Mouse (Mus musculus) duodenum, adult 2 months (tissue): ENCODE data around the gene Vmn1r11. TPM values are rescaled to one million over a fixed set of nuclear protein-coding genes. Genes with fewer than 3 reads are reported as not detected.

Experiments
- polyA plus RNA-seq: library from polyadenylated mRNA; depleted of rRNA; stranded (reverse); fragments of >200 nt; gene quantifications from 2 replicates; pipeline ENCODE4 v1.2.3, GENCODE M21; 2012; ENCODE audit warnings: low replicate concordance; rRNA removed

The Vmn1r11 gene
- not detected in 2 replicates for polyA plus RNA-seq

DNA sequence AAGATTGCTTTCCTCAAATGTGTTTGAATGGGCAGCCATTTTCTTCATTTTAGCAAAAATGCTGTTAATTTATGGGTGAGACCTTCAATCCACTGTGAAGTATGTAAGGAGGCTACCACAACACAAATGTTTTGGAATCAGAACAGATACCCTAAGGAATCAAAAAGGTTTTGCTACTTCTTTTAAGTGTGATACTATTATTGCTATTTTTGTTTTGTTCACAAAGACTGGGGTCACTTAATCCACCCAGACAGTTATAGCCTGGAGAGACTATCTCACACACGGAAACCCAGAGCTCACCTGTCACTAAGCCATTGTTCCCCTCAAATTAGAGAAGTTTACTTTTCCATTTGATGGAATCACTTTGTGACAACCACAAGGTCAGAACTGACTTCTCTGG, at the start of gene Vmn1r11:
Gene Vmn1r11, plus strand, starts transcription at position 301 of the 400 bp plus-strand sequence.

DNA sequence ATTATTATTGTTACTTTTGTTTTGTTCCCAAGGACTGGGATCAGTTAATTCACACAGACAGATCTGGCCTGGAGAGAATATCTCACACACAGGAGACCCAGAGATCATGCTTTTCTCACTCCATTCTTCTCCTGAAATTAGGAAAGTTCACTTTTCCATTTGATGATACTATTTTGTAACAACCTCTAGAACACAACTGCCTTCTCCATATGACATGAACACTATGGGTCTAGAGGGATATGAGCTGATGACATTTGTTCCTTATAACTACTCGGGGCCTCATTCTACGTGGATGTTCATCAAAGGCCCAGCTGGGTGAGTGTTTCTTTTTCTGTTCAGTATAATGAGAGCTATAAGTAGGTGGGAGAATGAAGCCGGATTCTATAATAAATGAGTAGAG, 24.1 kb upstream of the Vmn1r11 start, which contains the start of gene Vmn1r10:
Gene Vmn1r10, plus strand, starts transcription at position 301 of the 400 bp plus-strand sequence.

DNA sequence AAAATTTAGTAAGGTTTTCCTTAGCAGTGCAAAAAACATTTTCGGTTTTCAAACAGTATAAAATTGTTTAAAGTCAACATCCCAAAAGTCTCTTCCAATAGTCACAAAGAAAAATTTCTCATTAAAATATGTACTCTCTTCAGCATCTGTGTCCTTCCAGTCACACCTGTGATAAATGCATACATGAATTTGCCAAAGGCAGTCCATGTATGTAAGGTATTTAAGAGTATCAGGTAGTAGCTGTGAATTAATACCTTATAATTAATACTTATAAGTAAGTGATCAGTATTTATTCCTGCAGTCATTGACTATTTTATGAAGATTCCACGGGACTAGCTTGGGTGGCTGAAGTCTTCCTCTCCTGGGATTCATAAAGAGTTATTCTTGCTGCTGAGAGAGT, 23.4 kb downstream of the Vmn1r11 start, which contains the start of gene Vmn1r12:
Gene Vmn1r12, plus strand, starts transcription at position 301 of the 400 bp plus-strand sequence.

Other genes with a start within 250 kb of the Vmn1r11 start
- 1.0 and 5.4 TPM in 2 replicates for gene Nt5c3, start 209.5 kb upstream of the Vmn1r11 start, polyA plus RNA-seq
- not detected in 2 replicates for gene Vmn1r4, start 209.4 kb upstream of the Vmn1r11 start, polyA plus RNA-seq
- not detected in 2 replicates for gene Vmn1r5, start 163.2 kb upstream of the Vmn1r11 start, polyA plus RNA-seq
- gene Vmn1r6, start 136.2 kb upstream of the Vmn1r11 start, polyA plus RNA-seq: not detected in 2 replicates
- not detected in 2 replicates for gene Vmn1r7, start 108.1 kb upstream of the Vmn1r11 start, polyA plus RNA-seq
- gene Vmn1r8, start 101.2 kb upstream of the Vmn1r11 start, polyA plus RNA-seq: not detected in 2 replicates
- not detected in 2 replicates for gene Vmn1r9, start 66.7 kb upstream of the Vmn1r11 start, polyA plus RNA-seq
- gene Vmn1r10, start 24.0 kb upstream of the Vmn1r11 start, polyA plus RNA-seq: not detected in 2 replicates
- gene Vmn1r12, start 23.5 kb downstream of the Vmn1r11 start, polyA plus RNA-seq: not detected in 2 replicates
- gene Vmn1r13, start 69.8 kb downstream of the Vmn1r11 start, polyA plus RNA-seq: not detected in 2 replicates
- not detected in 2 replicates for gene Vmn1r14, start 98.2 kb downstream of the Vmn1r11 start, polyA plus RNA-seq
- not detected in 2 replicates for gene Vmn1r15, start 124.5 kb downstream of the Vmn1r11 start, polyA plus RNA-seq
- gene Vmn1r16, start 196.0 kb downstream of the Vmn1r11 start, polyA plus RNA-seq: not detected in 2 replicates
- not detected in 2 replicates for gene Vmn1r17, start 230.3 kb downstream of the Vmn1r11 start, polyA plus RNA-seq